Mouse (Mus musculus) MEL (cell line): Measurements from ENCODE around the gene Gpld1. TPM values are rescaled to one million over a fixed set of nuclear protein-coding genes. Genes with fewer than 3 reads are reported as not detected.

Source experiments
- DNase-seq: peaks from one replicate; pipeline ENCODE4 v3.0.0; 2011; ENCODE audit warnings: low read depth, low spot score
- H3K27ac ChIP-seq: 2 replicates; pipeline ENCODE4 v1.5.1; 2012; ENCODE audit warnings: low read depth, mild to moderate bottlenecking, control low read depth, low read length, moderate library complexity; ENCODE audit not compliant: control insufficient read depth
- H3K27me3 ChIP-seq, 2 experiments: fragments of 150-350 bp in 1 of 2; sonication (generic) in 1 of 2; 2 replicates each; pipeline ENCODE4 v1.6.1; 2012; ENCODE audit warnings: low read length in 2 of 2, mild to moderate bottlenecking in 2 of 2, improper control_type of control experiment in 1 of 2, moderate library complexity in 1 of 2; ENCODE audit not compliant: insufficient read depth in 2 of 2, control insufficient read depth in 1 of 2
- H3K36me3 ChIP-seq, 2 experiments: 2 replicates each; pipeline ENCODE4 v1.6.1; 2012 to 2014; ENCODE audit warnings: low read length in 2 of 2, improper control_type of control experiment in 1 of 2, inconsistent platforms in 1 of 2, mild to moderate bottlenecking in 1 of 2; ENCODE audit not compliant: insufficient read depth in 2 of 2, control insufficient read depth in 1 of 2
- H3K4me1 ChIP-seq, 2 experiments: fragments of 150-350 bp in 1 of 2; sonication (generic) in 1 of 2; 2 replicates each; pipeline ENCODE4 v1.6.1; 2012; ENCODE audit warnings: low read length in 2 of 2, improper control_type of control experiment in 1 of 2, mild to moderate bottlenecking in 1 of 2; ENCODE audit not compliant: insufficient read depth in 2 of 2, control insufficient read depth in 1 of 2
- H3K4me3 ChIP-seq, 2 experiments: fragments of 150-350 bp in 1 of 2; sonication (generic) in 1 of 2; 2 replicates each; pipeline ENCODE4 v1.5.1; 2012; ENCODE audit warnings: low read depth in 2 of 2, low read length in 2 of 2, mild to moderate bottlenecking in 2 of 2, moderate library complexity in 2 of 2, control low read depth in 1 of 2, improper control_type of control experiment in 1 of 2; ENCODE audit not compliant: control insufficient read depth in 1 of 2, insufficient read depth in 1 of 2
- H3K79me2 ChIP-seq: 2 replicates; pipeline ENCODE4 v1.6.1; 2012; ENCODE audit warnings: mild to moderate bottlenecking, low read length, moderate library complexity; ENCODE audit not compliant: control insufficient read depth, poor library complexity, insufficient read depth
- H3K9ac ChIP-seq: 2 replicates; pipeline ENCODE4 v1.6.1; 2012; ENCODE audit warnings: low read depth, mild to moderate bottlenecking, control low read depth, low read length, moderate library complexity; ENCODE audit not compliant: control insufficient read depth, poor library complexity, severe bottlenecking
- H3K9me3 ChIP-seq: fragments of 150-350 bp; sonication (generic); replicated peaks from 2 replicates; pipeline ENCODE4 v1.6.1; 2012; ENCODE audit warnings: mild to moderate bottlenecking, low read length, improper control_type of control experiment, moderate library complexity; ENCODE audit not compliant: insufficient read depth
- BHLHE40 ChIP-seq: IDR thresholded peaks from 2 replicates; pipeline ENCODE4 v1.6.1; 2012; ENCODE audit warnings: low read depth, mild to moderate bottlenecking, inconsistent platforms, low read length, improper control_type of control experiment, borderline replicate concordance
- CTCF ChIP-seq, 3 experiments: IDR thresholded peaks in 2 of 3; conservative IDR thresholded peaks in 1 of 3; 2 replicates each; pipeline ENCODE4 v1.5.1; 2011 to 2012; ENCODE audit warnings: low read length in 3 of 3, low read depth in 2 of 3, mild to moderate bottlenecking in 2 of 3, improper control_type of control experiment in 1 of 3, inconsistent platforms in 1 of 3, mixed read lengths in 1 of 3, moderate library complexity in 1 of 3; ENCODE audit not compliant: control insufficient read depth in 1 of 3, insufficient read depth in 1 of 3, poor library complexity in 1 of 3, severe bottlenecking in 1 of 3
- ELF1 ChIP-seq: IDR thresholded peaks from 2 replicates; pipeline ENCODE4 v1.6.1; 2014; ENCODE audit warnings: low read depth, mild to moderate bottlenecking, inconsistent platforms, low read length, improper control_type of control experiment, moderate library complexity
- HCFC1 ChIP-seq: IDR thresholded peaks from 2 replicates; pipeline ENCODE4 v1.6.1; 2012; ENCODE audit warnings: low read depth, mild to moderate bottlenecking, inconsistent platforms, low read length, improper control_type of control experiment, moderate library complexity
- JUND ChIP-seq: IDR thresholded peaks from 2 replicates; pipeline ENCODE4 v1.6.1; 2011; ENCODE audit warnings: low read depth, mild to moderate bottlenecking, improper control_type of control experiment, low read length
- MAX ChIP-seq: IDR thresholded peaks from 2 replicates; pipeline ENCODE4 v1.6.1; 2011; ENCODE audit warnings: low read length, improper control_type of control experiment
- MAZ ChIP-seq: IDR thresholded peaks from 2 replicates; pipeline ENCODE4 v1.6.1; 2012; ENCODE audit warnings: low read depth, mild to moderate bottlenecking, inconsistent platforms, low read length, improper control_type of control experiment
- MEF2A ChIP-seq: IDR thresholded peaks from 2 replicates; pipeline ENCODE4 v1.6.1; 2014; ENCODE audit warnings: low read depth, mild to moderate bottlenecking, inconsistent platforms, low read length, improper control_type of control experiment; ENCODE audit not compliant: poor library complexity, insufficient replicate concordance, severe bottlenecking; ENCODE audit errors: extremely low read depth
- NRF1 ChIP-seq: IDR thresholded peaks from 2 replicates; pipeline ENCODE4 v1.6.1; 2014; ENCODE audit warnings: low read depth, mild to moderate bottlenecking, inconsistent platforms, low read length, improper control_type of control experiment, moderate library complexity; ENCODE audit not compliant: poor library complexity, insufficient read depth, severe bottlenecking
- POLR2AphosphoS2 ChIP-seq: IDR thresholded peaks from 2 replicates; pipeline ENCODE4 v1.6.1; 2011; ENCODE audit warnings: low read length, improper control_type of control experiment
- RAD21 ChIP-seq: IDR thresholded peaks from 2 replicates; pipeline ENCODE4 v1.6.1; 2011; ENCODE audit warnings: mild to moderate bottlenecking, low read depth, low read length, improper control_type of control experiment
- RCOR1 ChIP-seq: IDR thresholded peaks from 2 replicates; pipeline ENCODE4 v1.6.1; 2012; ENCODE audit warnings: low read depth, mild to moderate bottlenecking, inconsistent platforms, low read length, improper control_type of control experiment
- SIN3A ChIP-seq: IDR thresholded peaks from 2 replicates; pipeline ENCODE4 v1.6.1; 2012; ENCODE audit warnings: low read length, improper control_type of control experiment, inconsistent platforms
- SMC3 ChIP-seq: IDR thresholded peaks from 2 replicates; pipeline ENCODE4 v1.6.1; 2011; ENCODE audit warnings: low read depth, low read length, improper control_type of control experiment
- TAL1 ChIP-seq: IDR thresholded peaks from 2 replicates; pipeline ENCODE4 v1.6.1; 2012; ENCODE audit warnings: mild to moderate bottlenecking, inconsistent platforms, low read length, moderate library complexity, mixed read lengths
- USF1 ChIP-seq: IDR thresholded peaks from 2 replicates; pipeline ENCODE4 v1.6.1; 2014; ENCODE audit warnings: low read depth, mild to moderate bottlenecking, inconsistent platforms, low read length, improper control_type of control experiment, moderate library complexity
- USF2 ChIP-seq, 2 experiments: IDR thresholded peaks; 2 replicates each; pipeline ENCODE4 v1.6.1; 2011 to 2012; ENCODE audit warnings: improper control_type of control experiment in 2 of 2, low read length in 2 of 2, borderline replicate concordance in 1 of 2, inconsistent platforms in 1 of 2, low read depth in 1 of 2, mild to moderate bottlenecking in 1 of 2; ENCODE audit not compliant: insufficient read depth in 1 of 2
- ZKSCAN1 ChIP-seq: IDR thresholded peaks from 2 replicates; pipeline ENCODE4 v1.6.1; 2012; ENCODE audit warnings: low read depth, mild to moderate bottlenecking, inconsistent platforms, low read length, improper control_type of control experiment, moderate library complexity
- ZNF384 ChIP-seq: IDR thresholded peaks from 2 replicates; pipeline ENCODE4 v1.6.1; 2012; ENCODE audit warnings: low read depth, mild to moderate bottlenecking, inconsistent platforms, low read length, improper control_type of control experiment
- polyA plus RNA-seq, 2 experiments: library from polyadenylated mRNA; stranded (reverse) in 1 of 2; unstranded in 1 of 2; fragments of >175 nt in 1 of 2; fragments of >200 nt in 1 of 2; gene quantifications; 2 replicates each; pipeline versions ENCODE4 v1.2.1 to v1.2.4; 2012; ENCODE audit warnings: low replicate concordance in 2 of 2, low read depth in 1 of 2; ENCODE audit not compliant: insufficient read length in 2 of 2, insufficient read depth in 1 of 2, missing spikeins in 1 of 2
- total RNA-seq: library from RNA; depleted of rRNA; stranded (reverse); fragments of 300-350 nt; gene quantifications from 2 replicates; pipeline ENCODE4 v1.2.3, GENCODE M21; 2012

The Gpld1 gene
- total and polyA plus RNA-seq, 3 experiments: 0.03 to 0.92 TPM; not detected in 1

DNA sequence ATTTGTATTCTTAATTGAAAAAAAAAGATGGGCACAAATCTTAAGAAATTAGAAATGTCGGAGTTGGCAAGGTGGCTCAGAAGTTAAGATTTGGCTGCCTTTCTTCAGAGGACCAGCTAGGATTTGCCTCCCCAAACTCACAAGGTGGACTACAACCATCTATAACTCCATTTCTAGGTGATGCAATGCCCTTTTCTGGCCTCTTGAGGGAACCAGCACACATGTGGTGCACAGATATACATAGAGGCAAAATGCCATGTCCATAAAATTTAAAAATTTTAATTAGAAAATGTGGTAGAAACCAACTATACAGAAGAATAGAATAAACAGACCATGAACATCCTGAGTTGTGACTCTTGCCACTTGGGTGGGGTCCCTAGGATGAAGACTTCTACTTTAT, 33.8 kb upstream of the Gpld1 start:
- Histone ChIP-seq H3K36me3 (no peaks in the 10 kb centered on the region), H3K4me1 (no peaks in the 10 kb centered on the region), H3K9me3 (no peaks in the 10 kb centered on the region), H3K9ac (no peak overlapping the region), H3K27ac (no peak overlapping the region), H3K79me2 (no peaks in the 10 kb centered on the region), H3K4me3 (no peak overlapping the region), H3K27me3 (peaks cover 5% of the 10 kb centered on the region in 2 experiments; a peak in 3 of 4 replicates)
- peak; percentile 13 for DNase-seq
- peak; percentile 35 for TF ChIP-seq RAD21
- peak in 1 of 3 experiments; percentile 44; a peak in 2 of 6 replicates for TF ChIP-seq CTCF (IDR thresholded peaks at IDR 0.05 in 2 of 3, conservative IDR thresholded peaks at IDR 0.05 in 1 of 3; ENCODE audit: control insufficient read depth in 1 of 3, insufficient read depth in 1 of 3, low read depth in 2 of 3, low read length in 3 of 3, poor library complexity in 1 of 3, severe bottlenecking in 1 of 3)
- no peak for TF ChIP-seq MAX
- no peak for TF ChIP-seq USF1
- peak; percentile 35; the same call in 1 of the 2 replicates for TF ChIP-seq SMC3
- TF ChIP-seq USF2 (IDR thresholded peaks at IDR 0.05; ENCODE audit: borderline replicate concordance in 1 of 2, insufficient read depth in 1 of 2, low read depth in 1 of 2, low read length in 2 of 2): no peak
- TF ChIP-seq POLR2AphosphoS2: no peak

DNA sequence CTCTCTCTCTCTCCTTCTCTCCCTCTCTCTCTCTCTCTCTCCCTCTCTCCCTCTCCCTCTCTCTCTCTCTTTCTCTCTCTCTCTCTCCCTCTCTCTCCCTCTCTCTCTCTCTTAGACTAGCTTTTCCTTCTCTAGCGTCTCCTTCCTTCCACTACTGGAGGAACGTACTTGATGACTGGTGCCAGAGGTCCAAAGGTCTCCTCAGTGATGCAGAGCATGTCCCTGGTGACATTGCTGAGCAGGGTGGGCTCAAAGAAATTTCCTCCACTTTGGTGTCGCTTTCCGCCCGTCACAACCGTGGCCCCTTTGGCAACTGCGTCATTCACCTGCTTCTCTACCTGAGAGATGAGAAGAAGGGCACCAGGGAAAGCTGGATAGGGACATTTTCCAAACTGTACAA, 29.4 kb upstream of the Gpld1 start:
- H3K9ac ChIP-seq: no peak overlapping the region
- no peaks in the 10 kb centered on the region for H3K9me3 ChIP-seq
- no peaks in the 10 kb centered on the region for H3K79me2 ChIP-seq
- peaks cover 7% of the 10 kb centered on the region in 2 experiments for H3K27me3 ChIP-seq
- no peak for DNase-seq
- TF ChIP-seq ZKSCAN1 (no peak), MEF2A (no peak), CTCF (IDR thresholded peaks at IDR 0.05 in 2 of 3, conservative IDR thresholded peaks at IDR 0.05 in 1 of 3; ENCODE audit: control insufficient read depth in 1 of 3, insufficient read depth in 1 of 3, low read depth in 2 of 3, low read length in 3 of 3, poor library complexity in 1 of 3, severe bottlenecking in 1 of 3) (no peak), ELF1 (no peak), JUND (no peak), SIN3A (no peak), TAL1 (no peak), POLR2AphosphoS2 (no peak)
- H3K4me1 ChIP-seq: no peaks in the 10 kb centered on the region
- no peak overlapping the region for H3K4me3 ChIP-seq
- H3K36me3 ChIP-seq: no peaks in the 10 kb centered on the region
- no peak overlapping the region for H3K27ac ChIP-seq

DNA sequence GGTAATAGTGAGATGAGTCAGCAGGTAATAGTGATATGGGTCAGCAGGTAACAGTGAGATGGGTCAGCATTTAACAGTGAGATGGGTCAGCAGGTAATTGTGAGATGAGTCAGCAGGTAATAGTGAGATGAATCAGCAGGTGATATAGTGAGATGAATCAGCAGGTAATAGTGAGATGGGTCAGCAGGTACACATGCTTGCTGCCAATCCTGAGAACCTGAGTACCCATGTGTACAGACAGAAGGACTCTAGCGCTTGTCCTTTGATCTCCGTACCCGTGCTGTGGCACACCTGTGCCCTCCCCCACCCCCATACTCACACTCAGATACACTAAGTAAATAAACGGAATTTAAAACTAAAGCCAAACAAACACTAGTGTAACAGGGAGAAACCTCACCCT, 28.0 kb upstream of the Gpld1 start:
- no peak overlapping the region for H3K4me3 ChIP-seq
- H3K9me3 ChIP-seq: no peaks in the 10 kb centered on the region
- peaks cover 4 to 7% of the 10 kb centered on the region in 2 experiments for H3K27me3 ChIP-seq
- no peak overlapping the region for H3K9ac ChIP-seq
- H3K27ac ChIP-seq: no peak overlapping the region
- no peaks in the 10 kb centered on the region for H3K79me2 ChIP-seq
- H3K4me1 ChIP-seq: no peaks in the 10 kb centered on the region
- H3K36me3 ChIP-seq: no peaks in the 10 kb centered on the region
- DNase-seq: no peak
- TF ChIP-seq BHLHE40: no peak
- no peak for TF ChIP-seq ZNF384
- no peak for TF ChIP-seq SMC3
- TF ChIP-seq TAL1: no peak
- TF ChIP-seq ELF1: no peak
- TF ChIP-seq MAZ: no peak
- no peak for TF ChIP-seq RCOR1
- TF ChIP-seq HCFC1: no peak
- TF ChIP-seq SIN3A: no peak
- no peak for TF ChIP-seq RAD21
- no peak for TF ChIP-seq NRF1
